Mouse (Mus musculus) naive thymus-derived CD4-positive, alpha-beta T cell, adult 2 months (primary cell): ENCODE measurements around the gene Ldhal6b.
"Not testable (repeated sequence)": the region's sequence is repeated elsewhere in the genome, so short reads cannot be mapped to it uniquely, and the experiment has no call there.

Experiments
- DNase-seq: peaks from one replicate; pipeline ENCODE4 v3.0.0-alpha.2; 2011; ENCODE audit warnings: low read depth

Ldhal6b gene

DNA sequence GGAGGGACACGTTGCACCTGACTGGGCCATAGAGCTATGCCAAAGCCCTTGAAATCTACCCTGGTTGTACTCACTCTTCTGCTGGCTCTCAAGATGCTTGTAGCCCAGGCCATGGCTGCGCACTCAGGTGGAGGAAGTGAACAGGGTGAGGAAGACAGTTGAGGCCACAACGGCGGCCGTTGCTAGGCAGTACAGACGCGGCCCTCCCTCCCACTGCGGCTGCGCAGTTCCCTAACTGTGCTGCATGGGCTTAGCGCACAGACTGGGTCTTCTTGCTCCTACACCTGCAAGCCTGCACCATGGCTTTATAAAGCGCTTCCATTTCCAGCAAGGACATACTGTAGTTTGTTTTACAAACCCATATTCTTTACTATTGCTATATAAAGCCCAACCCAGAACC, at the start of gene Ldhal6b:
Ldhal6b (minus strand) TSS at position 223 of the 400 bp plus-strand sequence.
- DNase-seq = no peak

DNA sequence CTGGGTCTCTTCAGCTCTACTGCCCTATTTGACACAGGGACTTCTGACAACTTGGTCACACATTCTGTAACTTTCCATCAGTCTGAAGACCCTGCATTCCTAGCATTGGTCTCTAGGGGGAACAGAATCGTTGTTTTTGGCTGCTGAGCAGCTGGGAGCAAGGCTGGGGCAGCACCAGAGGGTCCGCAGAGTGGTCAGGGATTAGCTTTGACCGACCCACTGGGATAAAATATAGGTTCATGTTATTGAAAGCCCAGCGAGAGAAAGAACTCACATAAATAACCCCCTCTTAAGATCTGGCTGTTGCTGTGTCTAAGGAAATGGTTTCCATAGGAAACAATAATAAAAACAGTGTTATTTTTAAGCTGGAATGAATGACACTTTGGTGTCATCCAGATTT, 48.6 kb upstream of the Ldhal6b start:
- DNase-seq = no peak

DNA sequence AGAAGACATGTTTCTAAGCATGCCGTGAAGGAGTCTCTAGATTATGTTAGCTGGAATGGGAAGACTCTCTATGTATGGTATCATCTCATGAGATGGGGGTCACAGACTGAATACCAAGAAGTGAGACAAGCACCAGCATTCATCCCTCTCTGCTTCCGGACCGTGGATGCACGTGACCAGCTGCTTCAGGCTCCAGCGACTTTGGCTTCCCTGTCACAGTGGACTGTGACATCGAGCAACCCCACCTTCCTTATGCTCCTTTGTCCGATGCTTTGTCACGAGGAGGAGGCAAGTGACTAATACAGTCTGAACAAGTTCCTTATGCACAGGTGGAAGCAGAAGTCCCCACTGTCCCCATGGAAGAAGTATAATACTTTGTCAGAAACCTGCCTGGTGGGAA, 48.2 kb upstream of the Ldhal6b start:
- DNase-seq = no peak

DNA sequence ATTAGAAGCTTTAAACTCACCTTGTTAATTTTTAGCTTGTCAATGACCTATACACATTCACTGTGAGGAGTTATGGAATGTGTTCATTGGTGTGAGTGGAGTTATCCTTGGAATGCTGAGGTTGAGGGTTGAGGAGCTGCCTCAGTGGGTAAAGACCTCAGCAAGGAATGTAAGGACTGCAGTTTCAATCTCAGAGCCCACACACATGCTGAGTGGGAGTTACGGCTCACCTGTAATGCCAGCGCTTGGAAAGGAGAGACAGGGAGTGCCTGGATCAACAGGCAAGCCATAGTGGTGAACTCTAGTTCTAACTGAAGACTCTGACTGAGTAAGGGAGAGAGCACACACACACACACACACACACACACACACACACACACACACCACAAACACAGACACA, 45.3 kb upstream of the Ldhal6b start:
- no peak for DNase-seq

DNA sequence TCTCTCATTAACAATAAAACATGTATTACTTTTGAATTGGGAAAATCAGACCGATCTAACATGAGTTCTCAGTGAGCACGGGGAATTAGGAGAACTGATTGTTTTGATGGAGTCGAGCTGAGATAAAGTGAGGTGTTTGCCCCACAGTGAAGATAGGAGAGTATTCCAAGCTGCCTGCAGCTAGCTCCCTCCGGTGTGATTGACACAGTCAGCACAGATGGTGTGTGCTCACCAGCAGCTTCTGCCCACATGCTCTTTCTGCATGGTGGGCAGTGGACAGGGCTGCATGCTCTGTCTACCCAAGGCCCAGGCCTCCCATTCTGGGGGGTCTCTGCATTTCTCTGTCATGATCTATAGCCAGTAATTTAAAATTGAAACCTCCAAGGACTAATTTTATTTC, 35.1 kb upstream of the Ldhal6b start:
- DNase-seq = no peak

DNA sequence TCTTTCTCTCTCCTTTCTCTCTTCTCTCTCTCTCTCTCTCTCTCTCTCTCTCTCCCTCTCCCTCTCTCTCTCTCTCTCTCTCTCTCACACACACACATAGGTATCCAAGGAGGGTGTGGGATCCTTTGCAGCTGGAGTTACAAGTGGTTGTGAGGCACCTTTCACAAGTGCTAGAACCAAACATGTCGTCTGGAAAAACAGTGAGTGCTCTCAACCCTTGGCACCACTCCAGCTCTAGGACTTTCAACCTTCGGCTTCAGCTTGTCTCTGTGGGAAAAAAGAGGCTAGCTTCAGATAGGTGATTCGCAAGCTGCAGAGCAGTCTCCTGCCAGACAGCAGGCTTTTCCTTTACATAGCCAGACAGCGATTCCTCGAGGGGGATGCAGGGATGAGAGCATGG, 25.2 kb upstream of the Ldhal6b start:
- DNase-seq = no peak

DNA sequence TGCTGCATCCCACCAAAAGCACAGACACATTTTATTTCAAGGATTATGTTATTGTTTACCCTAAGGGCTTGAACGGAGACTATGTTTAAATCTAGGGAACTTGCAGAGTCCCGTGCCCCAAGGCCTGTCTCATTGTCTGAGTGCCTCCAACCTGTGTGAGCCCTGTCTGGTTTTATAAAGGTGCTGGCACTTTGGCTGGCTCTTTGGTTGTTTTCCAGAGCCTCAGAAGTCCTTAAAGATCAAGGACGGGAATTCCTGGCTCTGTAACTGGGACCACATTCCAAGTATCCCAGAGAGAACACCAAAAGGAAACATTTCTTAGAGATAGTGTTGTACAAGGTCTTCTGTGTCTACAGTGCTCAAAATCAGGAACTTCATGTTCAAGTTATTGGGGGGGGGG, 24.7 kb upstream of the Ldhal6b start:
- DNase-seq = no peak

DNA sequence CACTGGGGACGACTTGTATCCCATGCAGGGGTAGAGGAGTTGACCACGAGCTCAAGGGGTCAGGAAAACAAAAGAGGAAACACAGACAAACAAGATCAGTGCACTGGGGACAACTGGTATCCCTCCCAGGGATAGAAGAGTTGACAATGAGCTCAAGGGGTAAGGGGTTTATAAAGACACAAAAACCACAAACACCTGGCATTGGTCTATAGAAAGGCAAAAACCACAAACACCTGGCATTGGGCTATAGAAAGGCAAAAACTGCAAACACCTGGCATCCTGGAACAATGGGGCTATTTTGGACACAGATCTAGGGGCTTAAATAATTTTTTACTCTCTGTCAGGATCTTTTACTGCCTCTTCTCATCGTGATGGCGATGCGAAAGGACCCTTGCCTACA, 23.8 kb upstream of the Ldhal6b start:
- DNase-seq = not testable (repeated sequence)

DNA sequence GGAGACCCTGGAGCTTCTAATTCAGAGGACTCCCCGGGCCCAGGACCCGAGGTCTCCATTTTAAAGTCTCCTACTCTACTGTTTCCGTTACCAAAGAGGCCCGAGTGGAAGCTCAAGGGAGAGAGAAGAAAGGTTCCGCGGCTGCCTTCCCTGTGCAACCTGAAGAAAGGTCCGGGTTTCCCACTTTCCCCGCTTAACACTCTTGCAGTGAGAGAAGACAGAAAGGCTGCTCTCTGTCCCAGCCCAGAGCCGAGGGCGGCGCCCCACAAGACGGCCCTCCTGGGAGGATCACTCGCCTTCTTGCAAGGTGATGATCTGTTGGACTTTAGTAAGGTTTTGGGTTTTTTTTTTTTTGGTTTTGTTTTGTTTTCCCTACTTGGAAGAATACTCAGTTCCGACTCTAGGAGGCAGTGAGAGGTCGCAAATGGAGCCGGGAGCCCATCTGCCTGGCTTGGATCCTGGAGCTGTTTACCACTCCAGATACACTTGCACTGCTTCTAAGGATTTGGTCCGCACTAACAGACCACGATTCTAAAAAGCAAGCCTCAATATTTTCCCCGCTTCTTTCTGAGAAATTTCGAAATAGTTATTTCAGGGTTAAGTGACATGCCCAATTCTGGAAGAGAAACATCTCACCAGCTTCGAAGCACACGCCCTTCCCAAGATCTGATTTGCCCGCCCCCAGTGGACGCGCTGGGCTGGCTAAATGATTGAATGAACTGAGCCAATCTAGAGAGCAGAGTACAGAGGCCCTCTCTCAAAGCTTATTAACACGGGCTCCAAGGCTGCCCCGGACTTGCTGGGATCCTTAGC, 21.8 kb upstream of the Ldhal6b start, which contains the start of gene Tmem242:
Tmem242 (minus strand) TSS at position 101 of the 813 bp plus-strand sequence.
- DNase-seq = peak; percentile 93

DNA sequence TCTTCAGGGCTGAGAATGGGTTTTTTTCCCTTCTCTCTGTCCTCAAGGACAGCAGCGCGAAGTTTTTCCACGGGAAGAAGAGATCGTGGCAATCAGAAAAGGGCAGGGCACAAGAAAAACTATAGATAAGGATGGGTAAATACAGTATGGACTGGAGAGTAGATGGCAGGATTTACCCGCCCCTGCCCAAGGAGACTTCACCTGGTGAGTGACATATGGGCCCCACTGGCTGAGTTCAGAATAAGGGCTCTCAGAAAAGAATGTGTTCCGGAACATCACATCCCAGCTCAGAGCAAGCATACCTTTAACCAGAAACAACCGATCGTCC, 21.2 kb upstream of the Ldhal6b start:
- DNase-seq = no peak

DNA sequence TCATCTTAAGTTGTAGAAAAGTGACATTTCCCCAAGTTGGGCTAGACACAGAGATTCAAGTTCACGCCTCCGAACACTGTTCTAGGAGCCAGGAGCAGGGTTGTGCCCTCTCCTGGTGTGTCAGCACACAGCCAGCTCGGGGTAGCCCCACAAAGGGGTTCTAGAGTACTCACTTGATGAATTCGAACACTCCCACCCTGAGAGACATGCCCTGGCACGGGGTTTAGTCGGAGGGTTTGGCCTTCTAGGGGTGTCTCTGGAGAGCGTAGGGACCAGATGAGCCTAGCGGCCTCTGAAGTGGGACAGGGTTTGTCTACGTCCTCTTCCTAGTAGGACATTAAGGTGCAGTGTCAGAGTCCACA, 11.2 kb upstream of the Ldhal6b start:
- no peak for DNase-seq

DNA sequence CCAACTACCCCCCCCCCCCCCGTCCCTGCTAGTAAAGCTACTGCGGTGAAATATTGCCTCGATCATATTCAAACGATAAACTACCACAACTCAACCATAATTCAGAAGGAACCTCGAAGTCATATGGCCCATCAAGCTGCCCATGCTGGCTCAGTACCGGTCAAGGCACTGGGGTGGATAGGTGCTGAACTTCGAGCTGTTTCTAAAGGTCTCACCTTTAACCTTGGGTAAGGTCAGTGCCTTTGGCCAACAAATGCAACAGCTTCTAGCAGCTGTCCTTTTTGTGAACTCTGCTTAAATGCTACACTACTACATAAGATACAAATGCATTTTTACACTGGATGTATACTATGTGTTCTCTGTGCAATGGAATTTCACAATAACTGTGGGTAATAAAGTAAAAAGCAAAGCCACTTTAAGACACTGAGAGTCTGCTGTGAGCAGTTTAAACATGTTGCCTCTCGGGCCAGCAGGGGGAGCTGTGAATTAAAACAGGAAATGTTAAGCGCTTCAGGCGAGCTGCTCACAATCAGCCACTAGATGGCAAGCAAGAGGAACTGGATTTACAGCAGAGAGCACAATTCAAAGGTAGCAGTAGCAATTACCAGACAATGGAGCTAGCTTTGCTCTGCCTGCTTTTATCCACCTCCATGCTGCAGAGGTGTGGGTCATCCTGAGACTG, 10.7 kb upstream of the Ldhal6b start:
- DNase-seq = peak; percentile 95

DNA sequence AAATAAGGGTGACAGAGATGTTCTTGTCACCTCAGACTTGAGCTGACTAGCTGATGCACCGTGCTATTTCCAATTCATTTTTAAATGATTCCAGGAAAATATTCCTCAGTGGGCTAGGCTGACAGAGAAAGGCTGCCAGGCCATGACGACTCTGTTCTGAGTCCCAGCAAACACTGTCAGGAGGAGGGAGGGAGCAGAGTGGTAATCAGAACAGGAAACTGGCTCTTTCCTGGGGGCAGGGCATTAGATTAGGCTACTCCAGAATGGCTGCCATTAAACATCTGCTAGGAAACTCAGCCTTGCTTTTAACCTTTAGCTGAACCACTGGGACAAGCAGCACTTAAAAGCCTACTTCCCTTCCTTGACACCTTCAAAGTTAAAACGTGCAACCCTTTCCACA, 6.6 kb upstream of the Ldhal6b start:
- DNase-seq = no peak

DNA sequence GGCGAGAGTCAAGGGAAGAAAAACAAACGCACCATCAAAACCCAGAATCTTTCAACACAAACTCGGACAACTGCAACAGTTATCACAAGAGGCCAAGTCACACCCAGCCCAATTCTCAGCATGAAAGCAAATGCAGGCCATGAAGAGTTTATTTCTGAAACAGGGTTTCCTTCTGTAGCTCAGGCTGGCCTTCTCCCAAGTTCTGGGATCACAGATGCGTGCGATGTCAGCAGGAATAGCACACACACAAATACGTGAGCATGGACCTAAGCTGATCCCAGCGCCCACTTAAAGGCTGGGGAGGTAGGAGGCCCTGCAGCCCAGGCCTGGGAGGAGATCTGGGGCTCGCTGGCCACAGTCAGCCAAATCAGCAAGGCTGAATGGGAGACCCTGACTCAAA, 5.6 kb upstream of the Ldhal6b start:
- DNase-seq = no peak

DNA sequence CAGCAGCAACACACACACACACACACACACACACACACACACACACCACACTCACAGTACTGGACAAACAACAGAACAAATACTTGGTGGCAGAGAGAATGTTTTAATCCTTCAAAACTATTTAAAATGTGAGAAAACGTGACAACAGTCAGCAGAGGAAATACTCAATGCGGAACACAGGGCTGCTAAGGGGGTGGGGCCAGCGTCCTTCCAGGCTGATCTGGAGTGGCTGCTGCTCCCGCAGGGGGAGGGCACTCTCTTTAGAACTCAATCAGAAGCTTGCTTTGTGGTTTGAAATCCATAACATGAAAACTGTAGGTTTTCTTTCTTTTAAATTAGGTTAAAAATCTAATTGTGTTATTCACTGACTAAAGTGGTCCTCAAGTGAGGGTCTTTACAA, 3.3 kb upstream of the Ldhal6b start:
- no peak for DNase-seq

DNA sequence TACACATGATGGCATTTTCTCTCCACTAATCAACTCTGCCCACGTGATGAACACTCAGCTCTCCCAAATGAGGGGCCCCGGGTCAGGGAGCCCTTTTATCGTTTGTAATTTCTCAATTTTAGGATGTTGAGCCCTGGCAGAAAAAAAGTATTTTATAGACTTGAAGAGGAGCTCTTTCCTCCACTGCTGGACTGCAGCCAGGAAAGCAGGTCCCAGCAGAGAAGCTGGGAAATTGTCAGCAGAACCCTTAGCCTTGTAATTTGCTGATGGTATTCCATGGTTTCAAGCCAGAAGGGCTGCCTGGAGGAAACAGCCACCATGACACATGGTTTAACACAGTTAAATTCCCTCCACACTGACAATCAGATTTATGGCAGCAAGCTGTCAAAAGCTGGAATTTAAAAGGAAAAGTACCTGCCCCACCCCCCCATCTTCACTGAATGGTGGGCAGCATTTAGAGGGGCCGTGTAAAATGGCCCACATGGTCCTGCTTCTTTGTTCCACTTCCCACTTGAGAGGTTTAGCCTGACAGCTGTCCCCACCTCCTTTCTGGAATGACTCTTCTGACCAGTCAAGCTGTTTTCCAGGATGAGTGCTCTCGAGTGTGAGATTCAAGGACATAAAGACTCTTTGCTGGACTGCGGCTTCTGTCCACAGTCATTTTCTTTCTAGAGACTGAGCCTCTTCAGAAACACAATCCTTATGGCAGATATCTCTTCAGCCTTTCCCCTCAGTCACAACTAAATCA, 1.4 kb upstream of the Ldhal6b start:
- DNase-seq = no peak

DNA sequence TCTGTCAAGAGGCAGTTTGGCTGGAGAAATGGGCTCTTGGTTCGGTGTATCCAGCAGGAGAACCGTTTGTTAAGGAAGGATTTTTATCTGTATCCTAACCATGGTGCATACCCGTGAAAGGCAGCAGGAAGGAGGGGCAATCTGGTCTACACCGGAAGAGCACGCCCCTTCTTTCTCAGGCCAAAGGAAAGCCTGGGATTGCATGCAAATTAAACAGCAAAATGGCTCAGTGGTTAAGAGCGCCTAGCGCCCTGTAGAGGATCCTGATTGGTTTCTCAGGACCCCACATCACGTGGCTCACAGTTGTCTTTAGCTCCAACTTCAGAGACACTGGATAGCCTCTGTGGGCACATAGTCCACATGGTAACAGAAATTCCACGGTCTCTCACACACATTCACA, 489 bp upstream of the Ldhal6b start:
- DNase-seq = no peak

DNA sequence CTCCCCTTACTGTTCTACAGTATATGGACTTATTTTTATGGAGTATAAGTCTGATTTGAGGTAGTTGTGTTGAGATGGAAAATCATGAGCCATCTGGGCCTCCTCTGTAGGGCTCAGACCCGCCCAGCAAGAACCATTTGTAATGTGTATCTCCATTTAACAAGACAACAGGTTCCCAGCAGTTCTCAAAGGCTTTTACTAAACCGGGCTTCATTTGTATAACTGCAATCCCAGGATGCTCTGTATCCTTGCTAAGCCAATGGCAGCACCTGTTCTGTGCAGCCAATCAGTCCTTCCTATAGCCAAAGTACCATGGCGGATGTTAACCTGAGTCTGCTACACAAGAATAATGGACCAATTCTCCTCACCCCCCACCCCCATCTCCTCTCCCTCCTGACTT, 2.0 kb downstream of the Ldhal6b start:
- no peak for DNase-seq

DNA sequence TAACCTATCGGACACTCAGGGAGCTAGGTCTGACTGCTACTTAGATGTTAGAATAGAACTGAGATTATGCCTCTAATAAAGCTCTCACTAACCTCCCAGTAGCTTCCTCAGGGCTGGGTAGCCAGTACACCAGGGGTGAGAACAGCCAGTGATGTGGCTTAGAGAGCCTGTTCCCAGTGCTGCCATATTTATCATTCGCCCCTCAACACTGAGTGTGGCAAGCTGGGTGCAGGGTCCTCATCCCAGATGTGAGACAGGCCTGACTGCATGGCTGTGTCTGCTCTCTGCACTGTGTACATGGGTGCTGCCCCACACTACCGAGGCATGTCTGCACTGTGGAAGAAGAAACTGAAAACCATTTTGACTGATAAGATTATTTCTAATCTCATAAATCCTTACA, 4.5 kb downstream of the Ldhal6b start:
- DNase-seq = no peak

DNA sequence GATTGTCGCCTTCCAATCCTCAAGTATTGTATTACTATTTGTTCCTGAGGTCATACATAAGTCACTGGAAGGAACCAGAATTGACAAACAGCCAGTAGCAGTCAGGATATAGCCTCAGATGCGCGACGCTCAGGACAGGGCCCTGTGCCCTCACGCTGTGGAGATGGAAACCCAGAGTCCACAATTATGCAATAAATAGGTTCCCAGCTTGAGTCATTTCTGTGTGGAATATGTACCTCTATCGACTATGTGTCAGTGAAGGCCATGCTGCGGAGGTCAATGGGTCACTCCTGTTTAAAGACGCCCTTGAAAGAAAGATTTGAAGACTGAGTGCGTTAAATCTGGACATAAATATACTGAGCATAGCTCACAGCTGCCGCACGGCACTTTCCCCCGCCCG, 5.2 kb downstream of the Ldhal6b start:
- DNase-seq = no peak

DNA sequence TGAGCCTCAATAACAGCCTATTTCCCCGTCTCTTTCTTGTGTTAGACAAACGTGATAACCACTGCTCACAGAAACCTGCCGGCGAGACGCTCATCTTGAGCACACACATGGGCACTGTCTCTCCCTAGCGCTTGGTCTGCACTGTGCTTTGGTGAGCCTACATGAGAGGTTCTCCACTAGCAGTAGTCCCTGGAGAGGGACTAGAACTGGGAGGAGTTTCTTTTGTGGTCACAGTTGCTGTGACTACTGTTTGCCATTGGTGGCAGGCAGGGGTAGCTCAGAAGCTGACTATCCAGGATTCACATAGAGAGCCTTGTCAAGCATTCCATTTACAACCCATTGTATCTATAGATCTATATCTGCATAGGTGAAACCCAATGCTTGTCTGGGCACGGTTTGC, 5.8 kb downstream of the Ldhal6b start:
- DNase-seq = no peak

DNA sequence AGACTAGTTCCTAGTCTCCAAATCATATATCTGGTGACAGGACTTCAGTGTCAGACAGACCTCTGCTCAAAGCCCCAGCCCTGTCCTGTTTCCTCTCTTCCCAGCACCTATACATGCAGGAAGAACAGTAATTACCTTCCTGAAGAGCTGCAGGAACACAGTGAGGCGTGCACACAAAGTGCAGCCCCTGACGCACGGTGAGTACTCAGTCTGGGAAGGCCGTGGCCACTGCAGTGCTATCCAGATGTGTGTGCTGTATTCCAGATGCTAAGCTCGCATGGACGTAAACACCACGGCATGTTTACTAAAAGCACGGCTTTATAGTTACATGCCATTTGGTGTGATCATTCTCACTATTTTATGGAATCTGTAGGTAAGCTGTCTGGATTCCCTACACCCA, 6.3 kb downstream of the Ldhal6b start:
- DNase-seq = no peak

DNA sequence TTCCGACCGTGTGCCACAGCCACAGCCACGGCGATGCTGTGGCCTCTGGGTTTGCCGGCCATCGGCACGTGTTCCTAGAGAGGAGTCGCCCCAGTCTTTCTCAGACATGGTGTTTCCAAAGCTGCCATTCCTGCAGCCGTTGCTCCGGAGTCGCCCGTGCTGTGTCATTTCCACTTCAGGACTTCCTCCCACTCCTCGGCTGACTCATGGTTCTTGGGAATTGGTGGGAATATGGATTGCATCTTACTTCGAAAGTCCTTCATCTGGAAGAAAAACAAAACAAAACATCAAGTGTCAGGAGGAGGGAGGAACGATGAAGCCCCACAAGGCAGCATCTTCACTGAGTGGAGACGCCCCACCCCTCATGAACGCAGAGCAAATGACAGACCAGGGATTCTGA, 7.4 kb downstream of the Ldhal6b start:
- DNase-seq = no peak
